Mouse (Mus musculus) liver, postnatal 0 days (tissue): ENCODE measurements around the gene Slco2b1. TPM values are rescaled to one million over a fixed set of nuclear protein-coding genes. Genes with fewer than 3 reads are reported as not detected.
A peak's percentile ranks its signal among the peaks of the same experiment; 100 is the strongest.

Experiments used
- ATAC-seq: fragments of 200-750 bp; cut with Nextera tagmentation; 2 replicates; pipeline ENCODE4 v1.8.0; 2017; ENCODE audit warnings: mild to moderate bottlenecking, moderate library complexity
- DNase-seq: peaks from one replicate; pipeline ENCODE4 v3.0.0-alpha.2; 2016
- H3K27ac ChIP-seq: fragments of 300-500 bp; sonication (generic); 2 replicates; pipeline ENCODE4 v1.5.1; 2014; ENCODE audit warnings: antibody characterized with exemption, moderate library complexity, mild to moderate bottlenecking, low read depth
- H3K27me3 ChIP-seq: fragments of 300-500 bp; sonication (generic); 2 replicates; pipeline ENCODE4 v1.6.1; 2014; ENCODE audit warnings: low read length, control low read depth, mixed read lengths; ENCODE audit not compliant: insufficient read depth
- H3K36me3 ChIP-seq: fragments of 300-500 bp; sonication (generic); replicated peaks from 2 replicates; pipeline ENCODE4 v1.6.1; 2014; ENCODE audit warnings: mild to moderate bottlenecking, control low read depth, low read length, moderate library complexity, mixed read lengths; ENCODE audit not compliant: insufficient read depth
- H3K4me1 ChIP-seq: fragments of 300-500 bp; sonication (generic); 2 replicates; pipeline ENCODE4 v1.6.1; 2014; ENCODE audit warnings: antibody characterized with exemption, mild to moderate bottlenecking, control low read depth; ENCODE audit not compliant: insufficient read depth
- H3K4me2 ChIP-seq: fragments of 300-500 bp; sonication (generic); 2 replicates; pipeline ENCODE4 v1.6.1; 2014; ENCODE audit warnings: low read depth, mild to moderate bottlenecking, low read length, moderate library complexity, mixed read lengths
- H3K4me3 ChIP-seq: fragments of 300-500 bp; sonication (generic); 2 replicates; pipeline ENCODE4 v1.5.1; 2014; ENCODE audit warnings: low read depth, low read length
- H3K9ac ChIP-seq: fragments of 300-500 bp; sonication (generic); replicated peaks from 2 replicates; pipeline ENCODE4 v1.6.1; 2014; ENCODE audit warnings: mild to moderate bottlenecking, moderate library complexity
- H3K9me3 ChIP-seq: fragments of 300-500 bp; sonication (generic); 2 replicates; pipeline ENCODE4 v1.6.1; 2016; ENCODE audit warnings: mild to moderate bottlenecking, control low read depth, low read length, mixed read lengths
- CTCF ChIP-seq: sonication (generic); IDR thresholded peaks from 2 replicates; pipeline ENCODE4 v1.5.1; 2016; ENCODE audit warnings: antibody characterized with exemption, low read depth
- EP300 ChIP-seq: IDR thresholded peaks from 2 replicates; pipeline ENCODE4 v1.6.1; 2016; ENCODE audit warnings: antibody characterized with exemption, low read depth, mild to moderate bottlenecking
- WGBS: fragments of 180-500 bp; shearing (Covaris S2); extraction: QIAGEN DNeasy Blood & Tissue Kit; methylation state at CpG from one replicate; pipeline ENCODE4 v1.1.7; 2014; ENCODE audit not compliant: insufficient replicate concordance; 5-methylcytosine and 5-hydroxymethylcytosine counted together
- polyA plus RNA-seq: library from polyadenylated mRNA; unstranded; fragments of >200 nt; fragmentation: Nextera tagmentation; extraction: Ambion mirVana; gene quantifications from 2 replicates; pipeline ENCODE4 v1.2.1, GENCODE M21; 2015

The Slco2b1 gene
- polyA plus RNA-seq, 1 experiment from 2014 or later, result 0.68 TPM

- no peak overlapping the region for H3K4me2 ChIP-seq
- WGBS, result 4% methylated on average over 1 of the region's 1 CpGs
- DNase-seq (peak; percentile 50), ATAC-seq (no peak)
- no peaks in the 10 kb centered on the region for H3K27me3 ChIP-seq
- H3K4me3 ChIP-seq, result no peak overlapping the region
- H3K9me3 ChIP-seq, result no peaks in the 10 kb centered on the region
- TF ChIP-seq EP300 (no peak), CTCF (peak; percentile 83)
- no peak overlapping the region for H3K9ac ChIP-seq
- no peak overlapping the region for H3K27ac ChIP-seq
- H3K36me3 ChIP-seq, result no peaks in the 10 kb centered on the region
- H3K4me1 ChIP-seq, result no peaks in the 10 kb centered on the region
Measured at GRCm38 (mm10) chr7:99710476-99710875, 664 bp downstream of the Slco2b1 start.

- Histone ChIP-seq H3K4me1 (no peaks in the 10 kb centered on the region), H3K27me3 (no peaks in the 10 kb centered on the region), H3K4me3 (no peak overlapping the region), H3K27ac (no peak overlapping the region), H3K4me2 (no peak overlapping the region), H3K9ac (no peak overlapping the region), H3K36me3 (no peaks in the 10 kb centered on the region), H3K9me3 (no peaks in the 10 kb centered on the region)
- no peak for TF ChIP-seq EP300
- TF ChIP-seq CTCF, result no peak
- WGBS, result 65% methylated on average over 7 of the region's 7 CpGs
- no peak for ATAC-seq
- DNase-seq, result no peak
Measured at GRCm38 (mm10) chr7:99709992-99710391, 1.1 kb downstream of the Slco2b1 start.

GRCm38 (mm10) chr7:99708750-99709149 lies 2.4 kb downstream of the Slco2b1 start:
- DNase-seq (no peak), ATAC-seq (no peak)
- no peaks in the 10 kb centered on the region for H3K36me3 ChIP-seq
- H3K9me3 ChIP-seq, result no peaks in the 10 kb centered on the region
- H3K9ac ChIP-seq, result no peak overlapping the region
- TF ChIP-seq CTCF, result no peak
- no peak for TF ChIP-seq EP300
- no peak overlapping the region for H3K27ac ChIP-seq
- no peak overlapping the region for H3K4me2 ChIP-seq
- H3K4me3 ChIP-seq, result no peak overlapping the region
- H3K4me1 ChIP-seq, result no peaks in the 10 kb centered on the region
- H3K27me3 ChIP-seq, result no peaks in the 10 kb centered on the region
- 58% methylated on average over 5 of the region's 5 CpGs for WGBS

GRCm38 (mm10) chr7:99708301-99708721 lies 2.8 kb downstream of the Slco2b1 start:
- no peak for ATAC-seq
- H3K9me3 ChIP-seq, result no peaks in the 10 kb centered on the region
- no peak overlapping the region for H3K4me2 ChIP-seq
- no peaks in the 10 kb centered on the region for H3K4me1 ChIP-seq
- H3K9ac ChIP-seq, result no peak overlapping the region
- whole genome bisulfite sequencing, result 63% methylated on average over 8 of the region's 8 CpGs
- no peak for DNase-seq
- TF ChIP-seq CTCF (no peak), EP300 (no peak)
- no peak overlapping the region for H3K4me3 ChIP-seq
- no peaks in the 10 kb centered on the region for H3K36me3 ChIP-seq
- no peak overlapping the region for H3K27ac ChIP-seq
- no peaks in the 10 kb centered on the region for H3K27me3 ChIP-seq

- H3K27ac ChIP-seq, result no peak overlapping the region
- H3K27me3 ChIP-seq, result no peaks in the 10 kb centered on the region
- H3K9ac ChIP-seq, result no peak overlapping the region
- H3K4me2 ChIP-seq, result no peak overlapping the region
- TF ChIP-seq EP300 (no peak), CTCF (no peak)
- WGBS, result 73% methylated on average over 6 of the region's 6 CpGs
- H3K4me1 ChIP-seq, result no peaks in the 10 kb centered on the region
- H3K36me3 ChIP-seq, result no peaks in the 10 kb centered on the region
- ATAC-seq (no peak), DNase-seq (no peak)
- no peaks in the 10 kb centered on the region for H3K9me3 ChIP-seq
- H3K4me3 ChIP-seq, result no peak overlapping the region
Measured at GRCm38 (mm10) chr7:99707671-99708070, 3.5 kb downstream of the Slco2b1 start.

GRCm38 (mm10) chr7:99707038-99707595 lies 4.0 kb downstream of the Slco2b1 start:
- ATAC-seq, result no peak

More at GRCm38 (mm10) chr7:99707038-99707595, 4.0 kb downstream of the Slco2b1 start:
- Histone ChIP-seq H3K4me2 (no peak overlapping the region), H3K9me3 (no peaks in the 10 kb centered on the region), H3K9ac (no peak overlapping the region), H3K4me1 (no peaks in the 10 kb centered on the region), H3K27ac (no peak overlapping the region), H3K27me3 (no peaks in the 10 kb centered on the region), H3K36me3 (no peaks in the 10 kb centered on the region), H3K4me3 (no peak overlapping the region)
- DNase-seq, result no peak
- 15% methylated on average over 4 of the region's 4 CpGs for WGBS
- TF ChIP-seq EP300 (no peak), CTCF (no peak)
